Mouse (Mus musculus) midbrain, embryonic 15.5 days (tissue): Measurements from ENCODE around the gene Abhd16a. TPM values are rescaled to one million over a fixed set of nuclear protein-coding genes. Genes with fewer than 3 reads are reported as not detected.

Source experiments
- polyA plus RNA-seq: library from polyadenylated mRNA; unstranded; fragments of >200 nt; fragmentation: Nextera tagmentation; extraction: Ambion mirVana; gene quantifications from 2 replicates; pipeline ENCODE4 v1.2.1, GENCODE M21; 2015

Gene Abhd16a
- polyA plus RNA-seq, 1 experiment from 2014 or later, result 105 TPM

Other genes starting within 250 kb of the Abhd16a start
- 67.4 and 73.8 TPM in 2 replicates for gene Skiv2l, start 239.1 kb upstream of the Abhd16a start, polyA plus RNA-seq
- 76.3 and 82.3 TPM in 2 replicates for gene Nelfe, start 238.9 kb upstream of the Abhd16a start, polyA plus RNA-seq
- 2.6 and 3.3 TPM in 2 replicates for gene Cfb, start 226.7 kb upstream of the Abhd16a start, polyA plus RNA-seq
- 17.4 and 17.5 TPM in 2 replicates for gene Zbtb12, start 209.8 kb upstream of the Abhd16a start, polyA plus RNA-seq
- 0.18 TPM in 1 of 2 replicates, not detected in the other for gene Gm20547, start 207.2 kb upstream of the Abhd16a start, polyA plus RNA-seq
- gene C2, start 191.0 kb upstream of the Abhd16a start, polyA plus RNA-seq, result 2.1 and 3.1 TPM in 2 replicates
- 113 and 119 TPM in 2 replicates for gene Ehmt2, start 190.8 kb upstream of the Abhd16a start, polyA plus RNA-seq
- gene Slc44a4, start 174.8 kb upstream of the Abhd16a start, polyA plus RNA-seq, result not detected in 2 replicates
- 36.1 and 41.1 TPM in 2 replicates for gene Neu1, start 158.0 kb upstream of the Abhd16a start, polyA plus RNA-seq
- 0.24 and 0.31 TPM in 2 replicates for gene Hspa1b, start 130.0 kb upstream of the Abhd16a start, polyA plus RNA-seq
- gene Gm20481, start 119.4 kb upstream of the Abhd16a start, polyA plus RNA-seq, result not detected in 2 replicates
- gene Hspa1a, start 117.1 kb upstream of the Abhd16a start, polyA plus RNA-seq, result 12.7 and 13.3 TPM in 2 replicates
- 1.2 and 1.5 TPM in 2 replicates for gene Hspa1l, start 116.6 kb upstream of the Abhd16a start, polyA plus RNA-seq
- gene Lsm2, start 107.4 kb upstream of the Abhd16a start, polyA plus RNA-seq, result 103 and 111 TPM in 2 replicates
- gene Vars, start 88.3 kb upstream of the Abhd16a start, polyA plus RNA-seq, result 63.1 and 70.2 TPM in 2 replicates
- 0.06 and 0.15 TPM in 2 replicates for gene Vwa7, start 72.7 kb upstream of the Abhd16a start, polyA plus RNA-seq
- gene Sapcd1, start 61.2 kb upstream of the Abhd16a start, polyA plus RNA-seq, result 2.5 and 2.7 TPM in 2 replicates
- 1.6 and 3.3 TPM in 2 replicates for gene Msh5, start 42.5 kb upstream of the Abhd16a start, polyA plus RNA-seq
- 62.4 and 72.1 TPM in 2 replicates for gene Clic1, start 39.3 kb upstream of the Abhd16a start, polyA plus RNA-seq
- gene Ddah2, start 30.2 kb upstream of the Abhd16a start, polyA plus RNA-seq, result 337 and 380 TPM in 2 replicates
- gene Ly6g6c, start 23.9 kb upstream of the Abhd16a start, polyA plus RNA-seq, result 0.31 TPM in 1 of 2 replicates, not detected in the other
- 0.21 and 0.43 TPM in 2 replicates for gene Mpig6b, start 23.1 kb upstream of the Abhd16a start, polyA plus RNA-seq
- 0.21 and 0.32 TPM in 2 replicates for gene Ly6g6e, start 12.4 kb upstream of the Abhd16a start, polyA plus RNA-seq
- gene Ly6g6d, start 11.2 kb upstream of the Abhd16a start, polyA plus RNA-seq, result 1.9 and 2.5 TPM in 2 replicates
- not detected in 2 replicates for gene Ly6g6f, start 3.7 kb upstream of the Abhd16a start, polyA plus RNA-seq
- gene Ly6g5c, start 19.0 kb downstream of the Abhd16a start, polyA plus RNA-seq, result not detected in 2 replicates
- gene Ly6g5b, start 26.2 kb downstream of the Abhd16a start, polyA plus RNA-seq, result 1.1 and 2.2 TPM in 2 replicates
- gene Gpank1, start 32.2 kb downstream of the Abhd16a start, polyA plus RNA-seq, result 25.9 and 28.9 TPM in 2 replicates
- 316 and 319 TPM in 2 replicates for gene Csnk2b, start 32.8 kb downstream of the Abhd16a start, polyA plus RNA-seq
- 8.3 and 9.6 TPM in 2 replicates for gene D17H6S53E, start 37.1 kb downstream of the Abhd16a start, polyA plus RNA-seq
- gene Apom, start 42.8 kb downstream of the Abhd16a start, polyA plus RNA-seq, result 0.56 and 1.4 TPM in 2 replicates
- 82.9 and 83.4 TPM in 2 replicates for gene Bag6, start 45.9 kb downstream of the Abhd16a start, polyA plus RNA-seq
- gene Prrc2a, start 75.6 kb downstream of the Abhd16a start, polyA plus RNA-seq, result 188 and 203 TPM in 2 replicates
- 7.3 and 8.2 TPM in 2 replicates for gene Aif1, start 86.8 kb downstream of the Abhd16a start, polyA plus RNA-seq
- gene Lst1, start 99.2 kb downstream of the Abhd16a start, polyA plus RNA-seq, result 7.6 and 9.2 TPM in 2 replicates
- gene Ltb, start 105.2 kb downstream of the Abhd16a start, polyA plus RNA-seq, result 0.58 and 0.78 TPM in 2 replicates
- not detected in 2 replicates for gene Tnf, start 112.7 kb downstream of the Abhd16a start, polyA plus RNA-seq
- gene Lta, start 116.1 kb downstream of the Abhd16a start, polyA plus RNA-seq, result 0.32 and 0.69 TPM in 2 replicates
- 1.6 TPM in 1 of 2 replicates, not detected in the other for gene Gm16181, start 131.6 kb downstream of the Abhd16a start, polyA plus RNA-seq
- 94.4 and 100 TPM in 2 replicates for gene Atp6v1g2, start 144.4 kb downstream of the Abhd16a start, polyA plus RNA-seq
- 11.7 and 11.8 TPM in 2 replicates for gene Nfkbil1, start 146.5 kb downstream of the Abhd16a start, polyA plus RNA-seq
- 379 and 391 TPM in 2 replicates for gene Ddx39b, start 152.5 kb downstream of the Abhd16a start, polyA plus RNA-seq
- gene H2-D1, start 173.5 kb downstream of the Abhd16a start, polyA plus RNA-seq, result 93.4 and 105 TPM in 2 replicates
- gene H2-Q1, start 231.1 kb downstream of the Abhd16a start, polyA plus RNA-seq, result 0.54 and 0.70 TPM in 2 replicates